Mouse (Mus musculus) cerebellum, postnatal 4 days (tissue): ENCODE data around the gene 4930449I24Rik.
"Not testable (repeated sequence)": the region's sequence is repeated elsewhere in the genome, so short reads cannot be mapped to it uniquely, and the experiment has no call there.

Source experiments
- DNase-seq, 2 experiments: peaks; one replicate each; pipeline ENCODE4 v3.0.0; 2022; ENCODE audit warnings: low spot score in 2 of 2, mixed read lengths in 1 of 2

Gene 4930449I24Rik

GRCm38 (mm10) chr5:146502099-146502498, at the start of gene 4930449I24Rik:
Gene 4930449I24Rik, plus strand, starts transcription at chr5:146502399.
- not testable (repeated sequence) for DNase-seq

GRCm38 (mm10) chr5:146453556-146453955, 48.6 kb upstream of the 4930449I24Rik start:
- DNase-seq, result no peak

GRCm38 (mm10) chr5:146461612-146462011, 40.6 kb upstream of the 4930449I24Rik start:
- no peak for DNase-seq

- no peak for DNase-seq
Measured at GRCm38 (mm10) chr5:146466663-146467062, 35.5 kb upstream of the 4930449I24Rik start.

- no peak for DNase-seq
Measured at GRCm38 (mm10) chr5:146468311-146468710, 33.9 kb upstream of the 4930449I24Rik start.

GRCm38 (mm10) chr5:146470821-146471220, 31.4 kb upstream of the 4930449I24Rik start:
- DNase-seq, result no peak

- DNase-seq, result no peak
Measured at GRCm38 (mm10) chr5:146471311-146471710, 30.9 kb upstream of the 4930449I24Rik start.

- DNase-seq, result no peak
Measured at GRCm38 (mm10) chr5:146471821-146472220, 30.4 kb upstream of the 4930449I24Rik start.

GRCm38 (mm10) chr5:146479564-146479963, 22.6 kb upstream of the 4930449I24Rik start:
- peak in 1 of 2 experiments; percentile 43 for DNase-seq

- not testable (repeated sequence) for DNase-seq
Measured at GRCm38 (mm10) chr5:146481665-146482064, 20.5 kb upstream of the 4930449I24Rik start, which contains the start of gene Gm6408. Gene Gm6408, plus strand, starts transcription at chr5:146481965.

- peak in 1 of 2 experiments; percentile 25 for DNase-seq
Measured at GRCm38 (mm10) chr5:146488959-146489358, 13.2 kb upstream of the 4930449I24Rik start.

GRCm38 (mm10) chr5:146491063-146491462, 11.1 kb upstream of the 4930449I24Rik start, which contains the start of gene Gm6370:
Gene Gm6370, plus strand, starts transcription at chr5:146491363.
- DNase-seq, result not testable (repeated sequence)

GRCm38 (mm10) chr5:146513823-146514222, 11.6 kb downstream of the 4930449I24Rik start, which contains the start of gene Gm3402:
Gene Gm3402, plus strand, starts transcription at chr5:146514123.
- not testable (repeated sequence) for DNase-seq

GRCm38 (mm10) chr5:146525501-146525900, 23.3 kb downstream of the 4930449I24Rik start, which contains the start of gene Gm3404:
Gene Gm3404, plus strand, starts transcription at chr5:146525801.
- DNase-seq, result not testable (repeated sequence)

- DNase-seq, result not testable (repeated sequence)
Measured at GRCm38 (mm10) chr5:146537347-146537746, 35.1 kb downstream of the 4930449I24Rik start, which contains the start of gene Gm3409. Gene Gm3409, plus strand, starts transcription at chr5:146537647.
